Mouse (Mus musculus) cortical plate, adult 2 months (tissue): Measurements from ENCODE around the gene Aff1.

Experiments used
- CTCF ChIP-seq: fragments of 200-500 bp; IDR thresholded peaks from 2 replicates; pipeline ENCODE4 v1.5.1; 2011; ENCODE audit warnings: mild to moderate bottlenecking, control low read depth, low read length; ENCODE audit not compliant: insufficient read depth; ENCODE audit errors: extremely low read depth
- POLR2A ChIP-seq: fragments of 200-500 bp; IDR thresholded peaks from 2 replicates; pipeline ENCODE4 v1.6.1; 2011; ENCODE audit warnings: mild to moderate bottlenecking, low read length, control low read depth; ENCODE audit not compliant: insufficient read depth; ENCODE audit errors: extremely low read depth

GRCm38 (mm10) chr5:103746561-103747085, 54.4 kb downstream of the Aff1 start:
- no peak for TF ChIP-seq CTCF
- TF ChIP-seq POLR2A: no peak
